Mouse (Mus musculus) liver, adult 2 months (tissue): ENCODE results near the gene Zan.

Experiments
- CTCF ChIP-seq: fragments of 200-500 bp; IDR thresholded peaks from 2 replicates; pipeline ENCODE4 v1.5.1; 2011; ENCODE audit warnings: low read depth, low read length, control low read depth
- POLR2A ChIP-seq: fragments of 200-500 bp; IDR thresholded peaks from 2 replicates; pipeline ENCODE4 v1.6.1; 2011; ENCODE audit warnings: low read length, control low read depth; ENCODE audit not compliant: insufficient read depth; ENCODE audit errors: extremely low read depth

DNA sequence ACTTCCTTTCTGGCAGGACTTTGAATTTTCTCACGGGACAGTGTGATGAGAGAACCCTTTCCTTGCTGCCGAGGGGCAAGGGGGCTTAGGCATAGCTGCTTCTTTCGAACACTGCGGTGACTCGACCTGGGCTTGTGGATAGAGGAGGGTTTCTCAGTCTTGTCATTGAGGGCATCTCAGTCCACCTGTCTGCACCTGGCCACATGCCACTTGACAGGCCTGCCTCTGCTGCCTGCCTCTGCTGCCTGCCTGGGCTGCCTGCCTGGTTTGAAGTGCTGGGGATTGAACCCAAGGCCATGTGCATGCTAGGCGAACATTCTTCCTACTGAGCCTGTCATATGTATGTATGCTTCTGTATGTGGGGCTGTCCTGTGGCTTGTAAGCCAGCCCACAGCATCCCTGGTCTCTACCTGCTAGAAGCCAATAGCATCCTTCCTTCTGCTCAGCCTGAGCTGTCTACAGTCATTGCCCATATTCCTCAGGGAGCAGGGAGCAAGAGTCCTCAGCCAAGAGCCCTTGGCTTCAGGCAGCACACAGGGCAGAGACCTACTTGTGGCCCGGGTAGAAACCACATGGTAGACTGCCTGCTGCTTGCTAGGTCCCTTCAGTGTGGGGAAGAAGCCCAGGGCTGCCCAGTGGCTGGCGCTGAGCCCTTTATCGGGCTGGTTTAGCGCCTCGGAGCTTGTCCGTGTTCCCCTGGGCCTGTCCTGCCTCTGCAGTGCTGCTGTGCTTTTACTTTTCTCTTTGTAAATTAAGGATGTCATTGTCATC lies 37.3 kb upstream of the Zan start:
- TF ChIP-seq POLR2A (no peak), CTCF (no peak)
